ENCODE assay signal across 35 mouse cellular contexts in genomic region chr14:79303150-79303549, GRCm38 (mm10). TPM values are rescaled to one million over a fixed set of nuclear protein-coding genes. Genes with fewer than 3 reads are reported as not detected.
DNase-seq lines count a peak whose midpoint lies in the region; ATAC-seq and TF ChIP-seq lines count a peak whose summit lies in the region.
"Had no signal": no experiment of that assay in that cellular context is flagged by ENCODE, and none has a peak within 500 bp of the region (broad histone marks: within the 10 kb centered on the region; RNA-seq: fewer than 3 reads in every experiment).

No protein-coding gene starts in this region.

- H3K27me3 ChIP-seq in liver, embryonic 12.5 days (replicated peaks), result peaks cover 3% of the 10 kb centered on the region; the same call in 1 of the 2 replicates
- peaks cover 55% of the 10 kb centered on the region for H3K27me3 ChIP-seq in midbrain, embryonic 13.5 days
- H3K27me3 ChIP-seq in kidney, adult 2 months (replicated peaks; ENCODE audit: control insufficient read depth, insufficient read depth, low read length), result no peaks in the 10 kb centered on the region
- H3K27me3 ChIP-seq: embryonic facial prominence, embryonic 15.5 days; Patski had no signal

- H3K9ac ChIP-seq in liver, embryonic 12.5 days, result no peak overlapping the region
- no peak overlapping the region for H3K9ac ChIP-seq in midbrain, embryonic 13.5 days (replicated peaks)
- H3K9ac ChIP-seq: embryonic facial prominence, embryonic 15.5 days; hindbrain, embryonic 15.5 days; limb, embryonic 13.5 days; lung, embryonic 14.5 days; midbrain, embryonic 12.5 days had no signal

- peak overlapping the region; percentile 80 for H3K4me2 ChIP-seq in liver, embryonic 12.5 days
- no peak overlapping the region for H3K4me2 ChIP-seq in midbrain, embryonic 13.5 days (replicated peaks)
- H3K4me2 ChIP-seq: embryonic facial prominence, embryonic 15.5 days; heart, embryonic 11.5 days; hindbrain, embryonic 15.5 days; limb, embryonic 13.5 days; lung, embryonic 14.5 days; midbrain, embryonic 12.5 days had no signal

- TF ChIP-seq CTCF in kidney, adult 2 months (conservative IDR thresholded peaks at IDR 0.05; ENCODE audit: insufficient read depth, insufficient read length, low read depth, low read length), result no peak

- no peak for TF ChIP-seq POLR2A in kidney, adult 2 months (IDR thresholded peaks at IDR 0.05; ENCODE audit: low read depth, low read length)

- H3K4me3 ChIP-seq in liver, embryonic 12.5 days, result 0 out of 2 replicates have a peak overlapping the region, but pooled peaks have one; percentile 18
- H3K4me3 ChIP-seq in midbrain, embryonic 13.5 days (replicated peaks), result no peak overlapping the region
- no peak overlapping the region for H3K4me3 ChIP-seq in kidney, adult 2 months (ENCODE audit: insufficient read depth, low read depth, low read length)
- H3K4me3 ChIP-seq: embryonic facial prominence, embryonic 15.5 days; gastrocnemius, adult 2 months; hindbrain, embryonic 15.5 days; limb, embryonic 13.5 days; midbrain, embryonic 12.5 days had no signal

- H3K36me3 ChIP-seq in liver, embryonic 12.5 days, result peaks cover 25% of the 10 kb centered on the region
- H3K36me3 ChIP-seq in midbrain, embryonic 13.5 days, result no peaks in the 10 kb centered on the region
- H3K36me3 ChIP-seq in kidney, adult 2 months (ENCODE audit: control insufficient read depth, insufficient read depth, low read length), result no peaks in the 10 kb centered on the region; the same call in 1 of the 2 replicates
- H3K36me3 ChIP-seq: embryonic facial prominence, embryonic 15.5 days; hindbrain, embryonic 15.5 days; limb, embryonic 13.5 days; midbrain, embryonic 12.5 days had no signal

- peak; percentile 26; the same call in 1 of the 2 replicates for ATAC-seq in liver, embryonic 12.5 days
- peak; percentile 29; the same call in 1 of the 2 replicates for ATAC-seq in megakaryocyte progenitor cell, adult 5-6 weeks (replicated peaks; ENCODE audit: poor library complexity)
- ATAC-seq in midbrain, embryonic 13.5 days, result no peak
- ATAC-seq: CD4-positive, CD25-positive, alpha-beta regulatory T cell, adult 4 months; intestine, embryonic 16.5 days; Patski had no signal

- 34% methylated on average over 2 of the region's 2 CpGs for WGBS in liver, embryonic 12.5 days (ENCODE audit: insufficient replicate concordance)
- WGBS in midbrain, embryonic 13.5 days, result 86% methylated on average over 2 of the region's 2 CpGs
- 90% methylated on average over 2 of the region's 2 CpGs for WGBS in kidney, adult 2 months

- DNase-seq in cerebellum, adult 9-11 months, result peak; percentile 13
- DNase-seq in cerebellum, postnatal 10 days, result no peak
- DNase-seq in c-Kit-negative CD71-positive TER-119-positive erythroid progenitor cells, embryonic 14.5 days (ENCODE audit: low read depth, low spot score), result peak; percentile 62
- DNase-seq in kidney, adult 2 months, result no peak
- no peak for DNase-seq in right cerebral cortex, postnatal 25 days
- DNase-seq: cerebellum, adult 8-10 months; gastrocnemius, adult 2 months; kidney, postnatal 36 days; lung, embryonic 14.5 days; right cerebral cortex, postnatal 14 days; thymus, adult 18-20 months had no signal

- H3K4me1 ChIP-seq in liver, embryonic 12.5 days, result peaks cover 83% of the 10 kb centered on the region
- H3K4me1 ChIP-seq in midbrain, embryonic 13.5 days (replicated peaks), result peaks cover 15% of the 10 kb centered on the region
- no peaks in the 10 kb centered on the region for H3K4me1 ChIP-seq in kidney, adult 2 months (ENCODE audit: control insufficient read depth, insufficient read depth, low read length)

- no peaks in the 10 kb centered on the region for H3K9me3 ChIP-seq in liver, embryonic 12.5 days (replicated peaks)
- no peaks in the 10 kb centered on the region for H3K9me3 ChIP-seq in midbrain, embryonic 13.5 days
- H3K9me3 ChIP-seq: embryonic facial prominence, embryonic 15.5 days; hindbrain, embryonic 15.5 days; limb, embryonic 13.5 days; midbrain, embryonic 12.5 days had no signal

- H3K27ac ChIP-seq in liver, embryonic 12.5 days, result peak overlapping the region; percentile 92
- no peak overlapping the region for H3K27ac ChIP-seq in midbrain, embryonic 13.5 days
- no peak overlapping the region for H3K27ac ChIP-seq in kidney, adult 2 months (ENCODE audit: insufficient read depth, low read depth, low read length)
- H3K27ac ChIP-seq: embryonic facial prominence, embryonic 15.5 days; gastrocnemius, adult 2 months; hindbrain, embryonic 15.5 days; limb, embryonic 13.5 days; macrophage; midbrain, embryonic 12.5 days had no signal

RNA-seq across cellular contexts. Expression of gene Rgcc, which starts 1.7 kb away (rescaled TPM):
- polyA plus RNA-seq in liver, embryonic 12.5 days (2016; fragmentation: Nextera tagmentation; extraction: Ambion mirVana), result 302 and 307 TPM in 2 replicates
- 183 and 199 TPM in 2 replicates for total RNA-seq in megakaryocyte progenitor cell, adult 5-6 weeks (2015)
- 212 and 243 TPM in 2 replicates for total RNA-seq in megakaryocyte progenitor cell, adult 5-6 weeks (2017)
- 10.4 and 13.7 TPM in 2 replicates for polyA plus RNA-seq in midbrain, embryonic 13.5 days (2015; fragmentation: Nextera tagmentation; extraction: Ambion mirVana)
- 91.9 and 108 TPM in 2 replicates for polyA plus RNA-seq in kidney, adult 2 months (2012; rRNA removed)

RNA-seq across cellular contexts. Expression of gene Zfp957, which starts 56.0 kb away (rescaled TPM):
- polyA plus RNA-seq in liver, embryonic 12.5 days (2016; fragmentation: Nextera tagmentation; extraction: Ambion mirVana), result not detected in 2 replicates
- not detected in 2 replicates for total RNA-seq in megakaryocyte progenitor cell, adult 5-6 weeks (2015)
- not detected in 2 replicates for total RNA-seq in megakaryocyte progenitor cell, adult 5-6 weeks (2017)
- not detected in 2 replicates for polyA plus RNA-seq in midbrain, embryonic 13.5 days (2015; fragmentation: Nextera tagmentation; extraction: Ambion mirVana)
- polyA plus RNA-seq in kidney, adult 2 months (2012; rRNA removed), result not detected in 2 replicates
- total RNA-seq: adrenal gland, adult 18-20 months; common myeloid progenitor, adult 5-6 weeks; ES-E14; gastrocnemius, adult 2 months; hematopoietic stem cell, adult 5-6 weeks; left cerebral cortex, postnatal 25 days; monocyte, adult 5-6 weeks had no signal
- polyA plus RNA-seq: CD4-positive, CD25-positive, alpha-beta regulatory T cell, adult 4 months; embryonic facial prominence, embryonic 15.5 days; forebrain, embryonic 11.5 days; gonadal fat pad, adult 2 months; heart, embryonic 11.5 days; heart, postnatal 0 days; hindbrain, embryonic 15.5 days; intestine, embryonic 16.5 days; kidney, embryonic 14.5 days; limb, embryonic 13.5 days; lung, embryonic 14.5 days; macrophage; midbrain, embryonic 12.5 days; neural tube, embryonic 11.5 days; stomach, embryonic 16.5 days had no signal

Comparison
In these comparisons a context has a peak if more than half of its experiments do, and no peak if none do; other contexts are left out.
1. DNase-seq: peak in cerebellum, adult 9-11 months (single experiment) and c-Kit-negative CD71-positive TER-119-positive erythroid progenitor cells, embryonic 14.5 days (single experiment); none in cerebellum, postnatal 10 days (0 of 2), kidney, adult 2 months (single experiment) and right cerebral cortex, postnatal 25 days (single experiment).